Mouse (Mus musculus) colon, adult 2 months (tissue): Measurements from ENCODE around the gene Large1. TPM values are rescaled to one million over a fixed set of nuclear protein-coding genes. Genes with fewer than 3 reads are reported as not detected.

Experiments
- polyA plus RNA-seq: library from polyadenylated mRNA; depleted of rRNA; stranded (reverse); fragments of >200 nt; gene quantifications from 2 replicates; pipeline ENCODE4 v1.2.3, GENCODE M21; 2012; rRNA removed

The Large1 gene
- 6.6 and 7.8 TPM in 2 replicates for polyA plus RNA-seq

GRCm38 (mm10) chr8:73353108-73353793 lies at the start of gene Large1:
TSS of gene Large1 (minus strand) at chr8:73353540.

